Mouse (Mus musculus) forebrain, postnatal 0 days (tissue): Measurements from ENCODE around the gene Dnajc15. TPM values are rescaled to one million over a fixed set of nuclear protein-coding genes. Genes with fewer than 3 reads are reported as not detected.

ENCODE experiments used
- ATAC-seq: fragments of 200-750 bp; cut with Nextera tagmentation; 2 replicates; pipeline ENCODE4 v1.8.0; 2017; ENCODE audit warnings: mild to moderate bottlenecking, moderate library complexity
- DNase-seq: peaks from one replicate; pipeline ENCODE4 v3.0.0-alpha.2; 2015
- H3K27ac ChIP-seq: fragments of 300-500 bp; sonication (generic); 2 replicates; pipeline ENCODE4 v1.5.1; 2014; ENCODE audit warnings: low read depth, mild to moderate bottlenecking, antibody characterized with exemption, low read length, moderate library complexity, mixed read lengths
- H3K27me3 ChIP-seq: fragments of 300-500 bp; sonication (generic); 2 replicates; pipeline ENCODE4 v1.6.1; 2014; ENCODE audit warnings: mild to moderate bottlenecking, low read length, mixed read lengths; ENCODE audit not compliant: insufficient read depth
- H3K36me3 ChIP-seq: fragments of 300-500 bp; sonication (generic); 2 replicates; pipeline ENCODE4 v1.6.1; 2014; ENCODE audit warnings: mild to moderate bottlenecking, moderate library complexity; ENCODE audit not compliant: insufficient read depth
- H3K4me1 ChIP-seq: fragments of 300-500 bp; sonication (generic); 2 replicates; pipeline ENCODE4 v1.6.1; 2014; ENCODE audit warnings: antibody characterized with exemption; ENCODE audit not compliant: insufficient read depth
- H3K4me2 ChIP-seq: fragments of 300-500 bp; sonication (generic); 2 replicates; pipeline ENCODE4 v1.6.1; 2014; ENCODE audit warnings: low read depth, mild to moderate bottlenecking, moderate library complexity
- H3K4me3 ChIP-seq: fragments of 300-500 bp; sonication (generic); 2 replicates; pipeline ENCODE4 v1.5.1; 2014; ENCODE audit warnings: low read depth, low read length, mixed read lengths
- H3K9ac ChIP-seq: fragments of 300-500 bp; sonication (generic); 2 replicates; pipeline ENCODE4 v1.6.1; 2014; ENCODE audit warnings: mild to moderate bottlenecking
- H3K9me3 ChIP-seq: fragments of 300-500 bp; sonication (generic); 2 replicates; pipeline ENCODE4 v1.6.1; 2016; ENCODE audit warnings: low read length
- CTCF ChIP-seq: sonication (generic); IDR thresholded peaks from 2 replicates; pipeline ENCODE4 v1.5.1; 2016; ENCODE audit warnings: antibody characterized with exemption, control low read depth, low read depth
- WGBS: fragments of 180-500 bp; shearing (Covaris S2); extraction: QIAGEN DNeasy Blood & Tissue Kit; methylation state at CpG from one replicate; pipeline ENCODE4 v1.1.7; 2014; 5-methylcytosine and 5-hydroxymethylcytosine counted together
- polyA plus RNA-seq: library from polyadenylated mRNA; unstranded; fragments of >200 nt; fragmentation: Nextera tagmentation; extraction: Ambion mirVana; gene quantifications from 2 replicates; pipeline ENCODE4 v1.2.1, GENCODE M21; 2015
- total RNA-seq: library from RNA; depleted of rRNA; stranded (reverse); fragments of >200 nt; gene quantifications from 2 replicates; pipeline ENCODE4 v1.2.3, GENCODE M21; 2014; rRNA removed

Gene Dnajc15
- total and polyA plus RNA-seq, 2 experiments from 2014 or later = 12.4 to 77.7 TPM

DNA sequence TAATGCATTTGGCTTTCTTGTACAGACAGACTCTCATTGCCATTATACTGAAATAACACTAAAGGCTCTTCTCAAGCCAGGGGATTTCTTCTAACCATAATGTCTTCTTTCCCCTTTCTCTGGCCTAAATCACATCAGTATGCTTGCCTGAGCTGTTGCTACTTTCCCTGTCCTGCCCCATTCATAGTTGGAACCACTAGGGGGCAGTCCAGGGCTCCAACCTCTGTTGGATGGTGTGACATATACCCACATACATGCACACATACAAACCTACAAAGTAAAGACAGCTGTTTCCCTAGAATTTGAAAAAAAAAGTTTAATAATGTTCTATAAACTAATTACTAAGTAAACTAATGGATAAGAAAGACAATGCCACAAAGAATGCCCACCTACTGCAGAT lies 91.7 kb downstream of the Dnajc15 start:
- Histone ChIP-seq H3K27me3 (no peaks in the 10 kb centered on the region), H3K36me3 (no peaks in the 10 kb centered on the region), H3K4me3 (no peak overlapping the region), H3K9ac (no peak overlapping the region), H3K9me3 (no peaks in the 10 kb centered on the region), H3K4me2 (no peak overlapping the region), H3K4me1 (no peaks in the 10 kb centered on the region), H3K27ac (no peak overlapping the region)
- no peak for TF ChIP-seq CTCF
- ATAC-seq (no peak), DNase-seq (no peak)

DNA sequence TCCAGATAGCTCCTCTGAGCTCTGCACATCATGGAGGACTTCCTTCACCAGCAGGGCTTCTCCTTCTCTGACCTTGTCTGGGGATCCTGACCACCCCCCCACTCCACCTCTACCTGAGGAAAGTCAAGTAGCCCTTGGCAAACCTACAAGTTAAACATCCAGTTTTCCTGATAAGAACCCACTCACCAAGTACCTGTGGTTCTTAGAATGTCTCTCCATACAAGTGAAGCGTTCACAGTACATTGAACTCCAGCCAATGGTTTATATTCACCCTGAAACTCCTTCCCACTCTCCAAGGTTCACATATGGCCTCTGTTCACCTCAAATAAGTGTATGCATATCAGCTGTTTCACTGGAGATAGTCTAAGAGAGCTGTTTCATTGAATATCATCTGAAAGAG lies 97.6 kb downstream of the Dnajc15 start:
- ATAC-seq = no peak
- whole genome bisulfite sequencing = 87% methylated on average over 1 of the region's 1 CpGs
- H3K27me3 ChIP-seq = no peaks in the 10 kb centered on the region
- no peak for TF ChIP-seq CTCF
- H3K9ac ChIP-seq = no peak overlapping the region
- H3K9me3 ChIP-seq = no peaks in the 10 kb centered on the region
- no peak overlapping the region for H3K27ac ChIP-seq
- DNase-seq = no peak
- no peaks in the 10 kb centered on the region for H3K36me3 ChIP-seq
- H3K4me3 ChIP-seq = no peak overlapping the region
- no peak overlapping the region for H3K4me2 ChIP-seq
- no peaks in the 10 kb centered on the region for H3K4me1 ChIP-seq

DNA sequence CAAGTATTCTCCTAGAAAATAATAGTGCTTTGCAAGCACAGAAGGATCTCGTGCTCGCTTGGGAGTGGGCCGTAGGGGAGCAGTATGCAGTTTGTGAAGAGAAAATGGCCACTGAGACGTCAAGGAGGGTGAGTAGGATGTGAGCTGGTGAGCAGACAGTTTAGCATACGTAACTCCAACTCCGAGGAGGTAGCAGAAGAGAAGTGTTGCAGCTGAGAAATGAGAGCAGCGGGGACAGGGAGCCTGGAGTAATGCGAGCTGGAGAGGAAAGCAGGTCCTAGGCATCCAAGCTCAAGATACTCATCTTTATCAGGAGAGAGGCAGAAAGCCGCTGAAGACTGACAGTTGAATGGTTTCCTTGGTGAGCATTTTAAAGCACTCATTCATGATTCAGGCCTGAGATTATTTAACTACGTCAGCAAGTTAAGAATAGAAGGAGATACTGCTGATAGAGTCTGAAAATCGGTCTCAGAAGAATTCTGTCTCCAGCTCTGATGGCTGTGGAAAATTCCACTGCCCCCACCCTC lies 98.9 kb downstream of the Dnajc15 start:
- Histone ChIP-seq H3K27me3 (no peaks in the 10 kb centered on the region), H3K9ac (no peak overlapping the region), H3K36me3 (no peaks in the 10 kb centered on the region), H3K27ac (peak overlapping the region; percentile 35; the same call in 1 of the 2 replicates), H3K4me2 (no peak overlapping the region), H3K4me3 (no peak overlapping the region), H3K4me1 (no peaks in the 10 kb centered on the region), H3K9me3 (no peaks in the 10 kb centered on the region)
- peak; percentile 66; the same call in 1 of the 2 replicates for ATAC-seq
- TF ChIP-seq CTCF = no peak
- WGBS = 67% methylated on average over 11 of the region's 11 CpGs
- no peak for DNase-seq

DNA sequence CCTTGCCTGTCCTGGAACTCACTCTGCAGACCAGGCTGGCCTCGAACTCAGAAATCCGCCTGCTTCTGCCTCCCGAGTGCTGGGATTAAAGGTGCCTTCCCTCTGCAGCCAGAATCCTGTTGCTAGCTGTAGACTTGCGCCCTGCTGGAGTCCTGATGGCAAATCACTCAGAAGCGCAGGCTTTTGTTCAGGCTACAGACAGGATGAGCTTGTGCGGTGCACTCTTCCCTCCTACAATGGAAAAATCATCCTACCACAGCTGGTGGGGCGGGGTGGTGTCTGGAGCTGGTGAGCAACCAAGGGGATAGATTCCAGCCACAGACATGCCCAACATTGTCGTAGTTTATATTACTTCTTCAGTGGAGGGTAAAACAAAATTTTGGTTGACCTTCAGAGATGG lies 101.6 kb downstream of the Dnajc15 start:
- H3K9ac ChIP-seq = no peak overlapping the region
- no peaks in the 10 kb centered on the region for H3K27me3 ChIP-seq
- H3K4me1 ChIP-seq = no peaks in the 10 kb centered on the region
- H3K27ac ChIP-seq = no peak overlapping the region
- no peak for TF ChIP-seq CTCF
- H3K9me3 ChIP-seq = no peaks in the 10 kb centered on the region
- no peak overlapping the region for H3K4me2 ChIP-seq
- DNase-seq (no peak), ATAC-seq (no peak)
- H3K4me3 ChIP-seq = no peak overlapping the region
- H3K36me3 ChIP-seq = no peaks in the 10 kb centered on the region
- WGBS = 84% methylated on average over 8 of the region's 8 CpGs

DNA sequence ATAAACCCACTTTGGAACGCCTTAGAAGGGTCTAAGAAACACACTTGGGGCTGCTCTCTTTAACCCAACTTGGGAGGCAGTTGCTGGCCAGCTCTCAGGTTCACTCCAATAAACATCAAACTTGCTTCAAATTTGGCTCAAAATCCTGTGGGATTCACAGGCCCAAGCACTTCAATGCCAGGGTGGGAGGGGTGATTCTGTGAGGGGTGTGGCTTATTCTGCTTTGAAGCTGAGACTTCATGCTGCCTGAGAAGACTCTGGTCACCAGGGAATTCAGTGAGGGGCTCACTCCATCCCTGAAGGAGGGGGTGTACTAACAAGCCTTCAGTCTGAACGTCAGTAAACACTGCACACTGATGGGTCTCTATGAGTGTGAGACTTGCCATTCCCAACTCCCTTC lies 103.3 kb downstream of the Dnajc15 start:
- Histone ChIP-seq H3K4me3 (no peak overlapping the region), H3K27me3 (no peaks in the 10 kb centered on the region), H3K27ac (no peak overlapping the region), H3K9me3 (no peaks in the 10 kb centered on the region), H3K36me3 (no peaks in the 10 kb centered on the region), H3K4me1 (no peaks in the 10 kb centered on the region), H3K9ac (no peak overlapping the region), H3K4me2 (no peak overlapping the region)
- 55% methylated on average over 2 of the region's 2 CpGs for WGBS
- no peak for TF ChIP-seq CTCF
- DNase-seq = no peak
- ATAC-seq = no peak

Other genes starting within 250 kb of the Dnajc15 start
- gene Epsti1, start 29.1 kb upstream of the Dnajc15 start, total RNA-seq = 0.33 and 0.54 TPM in 2 replicates
- gene Epsti1, start 29.1 kb upstream of the Dnajc15 start, polyA plus RNA-seq = 0.45 and 0.97 TPM in 2 replicates
- 2.6 and 4.5 TPM in 2 replicates for gene Fam216b, start 213.9 kb upstream of the Dnajc15 start, total RNA-seq
- gene Fam216b, start 213.9 kb upstream of the Dnajc15 start, polyA plus RNA-seq = 2.6 and 3.8 TPM in 2 replicates